Mouse (Mus musculus): ENCODE data around the gene Sf3a1. TPM values are rescaled to one million over a fixed set of nuclear protein-coding genes. Genes with fewer than 3 reads are reported as not detected.
"Not testable (repeated sequence)": the region's sequence is repeated elsewhere in the genome, so short reads cannot be mapped to it uniquely, and the experiment has no call there.

Gene Sf3a1
- 47.6 and 64.3 TPM in 2 replicates for polyA plus RNA-seq (2014; fragmentation: Nextera tagmentation; extraction: Ambion mirVana)

DNA sequence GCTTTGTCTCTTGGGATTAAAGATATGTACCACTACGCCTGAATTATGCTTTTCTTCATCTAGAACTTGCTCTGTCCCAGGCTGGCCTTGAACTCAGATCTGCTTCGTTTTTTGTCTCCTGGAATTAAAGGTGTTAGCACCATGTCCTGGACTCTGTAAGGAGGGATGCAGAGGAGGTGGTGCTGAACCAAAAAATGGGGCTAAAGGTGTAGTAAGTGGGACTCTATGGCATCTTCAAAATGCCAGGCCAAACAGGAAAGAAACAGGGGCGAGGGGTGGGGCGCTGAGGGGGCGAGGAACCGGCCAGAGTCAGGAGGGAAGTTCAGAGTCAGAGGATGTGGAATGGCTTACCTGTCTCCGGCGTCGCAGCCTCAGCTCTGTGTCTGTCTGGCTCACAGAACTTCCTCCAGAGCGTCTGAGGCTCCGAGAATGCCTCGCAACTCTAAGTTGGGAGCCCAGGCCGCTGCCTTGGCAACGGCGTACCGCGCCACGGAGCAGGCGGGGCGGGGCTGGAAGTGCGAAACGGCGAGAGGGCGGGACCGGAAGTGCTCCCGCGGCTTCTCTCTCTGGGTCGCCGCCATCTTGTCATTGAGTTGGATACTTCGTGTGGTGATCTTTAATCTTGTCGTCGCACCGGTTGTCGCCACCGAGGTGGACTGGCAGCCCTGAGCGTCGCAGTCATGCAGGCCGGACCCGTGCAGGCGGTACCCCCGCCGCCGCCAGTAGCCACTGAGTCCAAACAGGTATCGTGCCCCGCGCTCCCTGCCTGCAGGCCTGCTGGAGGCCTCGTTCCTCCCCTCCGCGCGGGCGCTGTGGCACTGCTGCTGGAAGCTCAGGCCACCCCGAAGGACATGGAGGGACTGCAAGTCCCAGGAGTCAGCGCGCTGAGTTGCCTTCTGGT is at the start of gene Sf3a1, which contains the start of gene Ccdc157:
TSS of gene Sf3a1 (plus strand) at position 543 of the 901 bp plus-strand sequence.
TSS of gene Ccdc157 (minus strand) at position 486 of the 901 bp plus-strand sequence.
- Histone ChIP-seq H3K27ac (replicated peaks; ENCODE audit: low read depth, low read length) (peak within 1 kb of the TSS; percentile 93), H3K27me3 (ENCODE audit: control insufficient read depth, insufficient read depth, low read length) (no peaks in the 10 kb centered on the region), H3K9me3 (ENCODE audit: control insufficient read depth, low read length) (no peaks in the 10 kb centered on the region), H3K9ac (replicated peaks; ENCODE audit: low read length) (peak within 1 kb of the TSS; percentile 76), H3K36me3 (ENCODE audit: control insufficient read depth, insufficient read depth, low read length) (peaks cover 39% of the 10 kb centered on the region), H3K4me1 (ENCODE audit: control insufficient read depth, insufficient read depth, low read length) (peaks cover 24% of the 10 kb centered on the region), H3K4me2 (ENCODE audit: low read length) (peak within 1 kb of the TSS; percentile 89), H3K4me3 (replicated peaks; ENCODE audit: low read depth, low read length) (peak within 1 kb of the TSS; percentile 85)
- 2% methylated on average over 54 of the region's 54 CpGs for whole genome bisulfite sequencing
- ATAC-seq (ENCODE audit: low FRiP score, low TSS enrichment) = peak; percentile 98
- DNase-seq = peak; percentile 97

DNA sequence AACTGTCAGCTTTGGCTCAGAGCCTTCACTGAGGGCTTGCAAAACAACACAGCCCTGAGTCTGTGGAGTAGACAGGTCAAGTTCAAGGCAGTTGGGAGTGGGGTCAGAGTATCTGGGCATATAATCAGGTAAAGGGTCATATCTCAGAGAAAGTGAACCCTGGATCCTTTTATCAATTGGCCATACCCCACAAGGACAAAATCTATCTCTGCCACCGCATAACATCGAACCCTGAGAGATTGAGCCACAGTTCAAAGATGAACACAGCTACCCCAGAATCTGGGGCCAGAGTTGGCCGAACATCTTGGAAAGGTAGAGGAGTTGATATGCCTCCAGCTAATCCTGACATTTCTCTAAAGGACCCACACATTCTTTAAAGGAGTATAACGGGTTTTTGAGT is 48.1 kb upstream of the Sf3a1 start:
- DNase-seq (no peak), ATAC-seq (ENCODE audit: low FRiP score, low TSS enrichment) (no peak)
- H3K36me3 ChIP-seq (ENCODE audit: control insufficient read depth, insufficient read depth, low read length) = peaks cover 5% of the 10 kb centered on the region; the same call in 1 of the 2 replicates
- no peak overlapping the region for H3K4me3 ChIP-seq (replicated peaks; ENCODE audit: low read depth, low read length)
- no peak overlapping the region for H3K4me2 ChIP-seq (ENCODE audit: low read length)
- WGBS = 90% methylated on average over 4 of the region's 4 CpGs
- H3K9me3 ChIP-seq (ENCODE audit: control insufficient read depth, low read length) = no peaks in the 10 kb centered on the region
- no peaks in the 10 kb centered on the region for H3K4me1 ChIP-seq (ENCODE audit: control insufficient read depth, insufficient read depth, low read length)
- H3K27ac ChIP-seq (replicated peaks; ENCODE audit: low read depth, low read length) = no peak overlapping the region
- H3K27me3 ChIP-seq (ENCODE audit: control insufficient read depth, insufficient read depth, low read length) = no peaks in the 10 kb centered on the region; the same call in 1 of the 2 replicates
- no peak overlapping the region for H3K9ac ChIP-seq (replicated peaks; ENCODE audit: low read length)

DNA sequence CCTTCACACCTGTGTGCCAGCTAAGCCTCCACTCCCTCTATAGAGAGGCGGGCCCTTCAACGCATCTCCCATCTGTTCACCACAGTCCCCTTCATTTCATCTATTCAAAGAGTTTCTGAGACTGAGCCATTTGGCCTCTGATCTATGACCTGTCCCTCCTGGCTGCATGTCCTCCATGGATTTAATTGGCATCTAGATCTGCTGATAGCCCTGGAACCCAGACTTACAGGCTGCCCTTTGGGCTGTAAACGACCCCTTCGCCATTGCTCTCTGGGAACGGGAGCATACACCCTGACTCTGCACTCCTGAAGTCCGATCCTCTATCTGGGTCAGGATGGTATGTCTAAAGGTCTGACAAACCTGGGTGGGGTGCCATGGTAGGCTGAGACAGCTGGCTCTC is 47.3 kb upstream of the Sf3a1 start:
- WGBS = 92% methylated on average over 6 of the region's 6 CpGs
- no peak overlapping the region for H3K4me2 ChIP-seq (ENCODE audit: low read length)
- DNase-seq (no peak), ATAC-seq (ENCODE audit: low FRiP score, low TSS enrichment) (no peak)
- H3K4me3 ChIP-seq (replicated peaks; ENCODE audit: low read depth, low read length) = no peak overlapping the region
- no peaks in the 10 kb centered on the region for H3K9me3 ChIP-seq (ENCODE audit: control insufficient read depth, low read length)
- peaks cover 4% of the 10 kb centered on the region for H3K4me1 ChIP-seq (ENCODE audit: control insufficient read depth, insufficient read depth, low read length)
- no peak overlapping the region for H3K27ac ChIP-seq (replicated peaks; ENCODE audit: low read depth, low read length)
- H3K9ac ChIP-seq (replicated peaks; ENCODE audit: low read length) = no peak overlapping the region
- H3K27me3 ChIP-seq (ENCODE audit: control insufficient read depth, insufficient read depth, low read length) = no peaks in the 10 kb centered on the region; the same call in 1 of the 2 replicates
- peaks cover 5% of the 10 kb centered on the region; the same call in 1 of the 2 replicates for H3K36me3 ChIP-seq (ENCODE audit: control insufficient read depth, insufficient read depth, low read length)

DNA sequence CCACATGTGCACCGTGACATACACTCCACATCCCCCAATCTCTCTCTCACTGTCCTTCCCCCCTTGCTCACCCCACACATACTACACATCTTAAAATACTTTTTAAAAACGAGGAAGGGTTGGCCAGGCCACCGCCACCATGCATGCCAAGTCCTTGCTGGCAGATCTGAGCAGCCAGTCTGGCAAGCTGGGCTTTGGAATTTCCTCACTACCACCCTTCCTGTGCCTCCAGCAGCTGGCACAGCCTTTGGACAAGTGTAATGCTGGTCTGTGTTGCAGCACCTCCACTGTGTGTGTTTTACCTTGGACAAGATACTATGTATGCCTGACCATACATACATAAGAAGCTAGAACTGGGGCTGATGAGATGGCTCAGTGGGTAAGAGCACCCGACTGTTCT is 46.7 kb upstream of the Sf3a1 start:
- H3K4me2 ChIP-seq (ENCODE audit: low read length) = no peak overlapping the region
- no peak overlapping the region for H3K27ac ChIP-seq (replicated peaks; ENCODE audit: low read depth, low read length)
- no peak for DNase-seq
- H3K27me3 ChIP-seq (ENCODE audit: control insufficient read depth, insufficient read depth, low read length) = no peaks in the 10 kb centered on the region; the same call in 1 of the 2 replicates
- H3K4me3 ChIP-seq (replicated peaks; ENCODE audit: low read depth, low read length) = no peak overlapping the region
- WGBS = 84% methylated on average over 4 of the region's 4 CpGs
- no peak overlapping the region for H3K9ac ChIP-seq (replicated peaks; ENCODE audit: low read length)
- peaks cover 10% of the 10 kb centered on the region for H3K4me1 ChIP-seq (ENCODE audit: control insufficient read depth, insufficient read depth, low read length)
- no peaks in the 10 kb centered on the region for H3K9me3 ChIP-seq (ENCODE audit: control insufficient read depth, low read length)
- ATAC-seq (ENCODE audit: low FRiP score, low TSS enrichment) = no peak
- peaks cover 5% of the 10 kb centered on the region; the same call in 1 of the 2 replicates for H3K36me3 ChIP-seq (ENCODE audit: control insufficient read depth, insufficient read depth, low read length)

DNA sequence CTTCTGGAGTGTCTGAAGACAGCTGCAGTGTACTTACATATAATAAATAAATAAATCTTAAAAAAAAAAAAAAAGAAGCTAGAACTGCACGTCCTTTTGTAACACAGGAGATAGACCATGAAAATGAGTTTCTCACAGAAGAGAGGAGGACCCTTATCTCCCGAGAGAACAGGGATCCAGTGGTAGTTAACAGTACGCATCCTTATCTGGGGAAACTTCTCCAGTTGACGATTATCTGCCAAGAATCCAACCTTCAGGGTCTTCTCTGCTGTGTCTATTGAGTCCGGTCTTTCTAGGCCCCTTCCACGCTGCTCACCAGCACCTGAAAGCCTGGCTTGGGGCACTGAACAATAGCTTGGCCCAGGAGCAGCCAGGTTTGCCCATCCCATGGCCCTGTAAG is 46.2 kb upstream of the Sf3a1 start:
- no peak for DNase-seq
- no peaks in the 10 kb centered on the region for H3K9me3 ChIP-seq (ENCODE audit: control insufficient read depth, low read length)
- no peak overlapping the region for H3K27ac ChIP-seq (replicated peaks; ENCODE audit: low read depth, low read length)
- H3K4me2 ChIP-seq (ENCODE audit: low read length) = no peak overlapping the region
- no peak for ATAC-seq (ENCODE audit: low FRiP score, low TSS enrichment)
- no peaks in the 10 kb centered on the region; the same call in 1 of the 2 replicates for H3K27me3 ChIP-seq (ENCODE audit: control insufficient read depth, insufficient read depth, low read length)
- peaks cover 5% of the 10 kb centered on the region; the same call in 1 of the 2 replicates for H3K36me3 ChIP-seq (ENCODE audit: control insufficient read depth, insufficient read depth, low read length)
- peaks cover 10% of the 10 kb centered on the region for H3K4me1 ChIP-seq (ENCODE audit: control insufficient read depth, insufficient read depth, low read length)
- WGBS = 83% methylated on average over 6 of the region's 6 CpGs
- no peak overlapping the region for H3K9ac ChIP-seq (replicated peaks; ENCODE audit: low read length)
- no peak overlapping the region for H3K4me3 ChIP-seq (replicated peaks; ENCODE audit: low read depth, low read length)

DNA sequence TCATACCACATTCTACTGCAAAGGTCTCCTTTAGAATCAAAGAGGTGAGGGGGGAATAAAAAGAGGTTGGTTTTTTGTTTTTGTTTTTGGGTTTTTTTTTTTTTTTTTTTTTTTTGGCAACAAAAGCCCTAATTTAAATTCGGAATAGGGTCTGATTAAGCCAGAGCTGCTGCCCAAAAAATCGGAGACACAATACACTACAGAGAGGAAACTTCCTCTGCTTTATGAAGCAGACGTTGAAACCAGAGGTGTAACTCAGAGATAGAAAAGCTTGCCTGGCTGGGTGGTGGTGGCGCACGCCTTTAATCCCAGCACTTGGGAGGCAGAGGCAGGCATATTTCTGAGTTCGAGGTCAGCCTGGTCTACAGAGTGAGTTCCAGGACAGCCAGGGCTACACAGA is 45.6 kb upstream of the Sf3a1 start:
- H3K9ac ChIP-seq (replicated peaks; ENCODE audit: low read length); H3K4me1 ChIP-seq (ENCODE audit: control insufficient read depth, insufficient read depth, low read length); ATAC-seq (ENCODE audit: low FRiP score, low TSS enrichment); H3K4me2 ChIP-seq (ENCODE audit: low read length); H3K9me3 ChIP-seq (ENCODE audit: control insufficient read depth, low read length); DNase-seq; H3K27ac ChIP-seq (replicated peaks; ENCODE audit: low read depth, low read length); H3K36me3 ChIP-seq (ENCODE audit: control insufficient read depth, insufficient read depth, low read length); H3K4me3 ChIP-seq (replicated peaks; ENCODE audit: low read depth, low read length); H3K27me3 ChIP-seq (ENCODE audit: control insufficient read depth, insufficient read depth, low read length): not testable (repeated sequence)
- 78% methylated on average over 6 of the region's 6 CpGs for WGBS

DNA sequence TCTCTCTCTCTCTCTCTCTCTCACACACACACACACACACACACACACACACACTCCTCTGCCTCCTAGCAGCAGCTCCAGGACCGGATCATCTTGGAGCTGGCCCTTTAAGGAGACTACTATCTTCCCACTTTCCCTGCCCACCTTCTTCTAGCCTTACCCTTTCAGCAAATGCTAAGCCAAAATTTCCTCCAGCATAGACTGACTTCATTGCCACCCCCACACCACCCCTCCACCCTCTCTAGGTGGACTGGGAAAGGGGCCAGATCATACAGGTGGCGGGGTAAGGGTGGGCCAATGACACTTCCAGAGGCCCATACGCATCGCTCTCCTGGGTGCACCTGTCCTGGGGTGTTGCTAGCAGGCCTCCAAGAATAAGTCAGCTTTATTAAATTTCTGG is 44.7 kb upstream of the Sf3a1 start:
- WGBS = 88% methylated on average over 4 of the region's 4 CpGs
- Histone ChIP-seq H3K36me3 (ENCODE audit: control insufficient read depth, insufficient read depth, low read length) (peaks cover 2% of the 10 kb centered on the region; the same call in 1 of the 2 replicates), H3K4me2 (ENCODE audit: low read length) (no peak overlapping the region)

DNA sequence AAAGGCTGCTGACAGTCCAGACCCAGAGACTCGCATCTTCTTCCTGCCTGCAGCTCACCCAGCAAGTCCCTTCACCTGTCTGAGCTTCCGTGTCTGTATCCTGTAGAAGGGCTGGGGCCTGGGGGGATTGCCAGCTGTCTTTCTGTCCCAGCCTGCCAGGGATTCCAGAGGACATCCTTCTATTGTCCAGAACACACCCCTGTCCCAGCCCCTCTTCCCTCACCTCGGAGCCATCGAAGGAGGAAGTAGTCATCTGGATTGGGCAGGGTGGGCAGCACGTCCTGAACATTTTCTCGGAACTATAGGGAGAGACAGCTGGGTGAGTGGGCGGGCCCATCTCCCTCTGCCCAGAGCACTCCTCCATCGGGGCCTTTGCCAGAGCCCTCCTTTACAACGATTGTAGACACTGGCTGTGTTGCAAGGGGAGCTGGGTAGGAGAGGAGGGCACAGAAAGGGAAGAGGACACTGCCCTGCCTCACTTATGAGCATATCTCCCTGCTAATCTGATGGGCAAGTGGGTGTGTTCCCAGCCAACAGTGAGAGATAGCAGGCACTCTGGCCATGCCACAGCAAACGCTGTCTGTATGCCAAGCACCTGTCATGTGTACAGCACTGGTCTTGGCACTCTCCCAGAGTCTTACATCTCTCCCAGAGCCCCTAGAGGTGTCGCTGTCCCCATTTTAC is 43.5 kb upstream of the Sf3a1 start:
- Histone ChIP-seq H3K4me1 (ENCODE audit: control insufficient read depth, insufficient read depth, low read length) (peaks cover 10% of the 10 kb centered on the region), H3K27ac (replicated peaks; ENCODE audit: low read depth, low read length) (no peak overlapping the region), H3K36me3 (ENCODE audit: control insufficient read depth, insufficient read depth, low read length) (no peaks in the 10 kb centered on the region), H3K9me3 (ENCODE audit: control insufficient read depth, low read length) (no peaks in the 10 kb centered on the region), H3K9ac (replicated peaks; ENCODE audit: low read length) (no peak overlapping the region), H3K27me3 (ENCODE audit: control insufficient read depth, insufficient read depth, low read length) (no peaks in the 10 kb centered on the region; the same call in 1 of the 2 replicates), H3K4me2 (ENCODE audit: low read length) (no peak overlapping the region; the same call in 1 of the 2 replicates), H3K4me3 (replicated peaks; ENCODE audit: low read depth, low read length) (no peak overlapping the region)
- 61% methylated on average over 11 of the region's 11 CpGs for WGBS
- ATAC-seq (ENCODE audit: low FRiP score, low TSS enrichment) (no peak), DNase-seq (no peak)

More for the DNA sequence above, 44.7 kb upstream of the Sf3a1 start:
- Histone ChIP-seq H3K27ac (replicated peaks; ENCODE audit: low read depth, low read length) (no peak overlapping the region), H3K4me3 (replicated peaks; ENCODE audit: low read depth, low read length) (no peak overlapping the region), H3K9ac (replicated peaks; ENCODE audit: low read length) (no peak overlapping the region), H3K9me3 (ENCODE audit: control insufficient read depth, low read length) (no peaks in the 10 kb centered on the region), H3K4me1 (ENCODE audit: control insufficient read depth, insufficient read depth, low read length) (peaks cover 10% of the 10 kb centered on the region), H3K27me3 (ENCODE audit: control insufficient read depth, insufficient read depth, low read length) (no peaks in the 10 kb centered on the region; the same call in 1 of the 2 replicates)
- ATAC-seq (ENCODE audit: low FRiP score, low TSS enrichment) = no peak
- no peak for DNase-seq

All from midbrain, embryonic 14.5 days (tissue).